Mouse (Mus musculus): ENCODE data around the gene Mocs1.
"Not testable (repeated sequence)": the region's sequence is repeated elsewhere in the genome, so short reads cannot be mapped to it uniquely, and the experiment has no call there.

Gene Mocs1

GRCm38 (mm10) chr17:49440331-49441130 lies 12.4 kb downstream of the Mocs1 start:
- Histone ChIP-seq H3K36me3 (ENCODE audit: control insufficient read depth, insufficient read depth, low read length, poor library complexity, severe bottlenecking) (peaks cover 8% of the 10 kb centered on the region), H3K27me3 (ENCODE audit: control insufficient read depth, insufficient read depth, low read length, poor library complexity, severe bottlenecking) (no peaks in the 10 kb centered on the region)
- no peak for DNase-seq (ENCODE audit: low read depth, low spot score)

- H3K36me3 ChIP-seq (ENCODE audit: control insufficient read depth, insufficient read depth, low read length, poor library complexity, severe bottlenecking); DNase-seq (ENCODE audit: low read depth, low spot score); H3K27me3 ChIP-seq (ENCODE audit: control insufficient read depth, insufficient read depth, low read length, poor library complexity, severe bottlenecking): not testable (repeated sequence)
Measured at GRCm38 (mm10) chr17:49442841-49443240, 14.7 kb downstream of the Mocs1 start.

GRCm38 (mm10) chr17:49448570-49449229 lies 20.5 kb downstream of the Mocs1 start:
- no peaks in the 10 kb centered on the region; the same call in 1 of the 2 replicates for H3K36me3 ChIP-seq (ENCODE audit: control insufficient read depth, insufficient read depth, low read length, poor library complexity, severe bottlenecking)

GRCm38 (mm10) chr17:49449230-49449608 lies 21.1 kb downstream of the Mocs1 start:
- DNase-seq (ENCODE audit: low read depth, low spot score) = no peak
- Histone ChIP-seq H3K36me3 (ENCODE audit: control insufficient read depth, insufficient read depth, low read length, poor library complexity, severe bottlenecking) (no peaks in the 10 kb centered on the region; the same call in 1 of the 2 replicates), H3K27me3 (ENCODE audit: control insufficient read depth, insufficient read depth, low read length, poor library complexity, severe bottlenecking) (no peaks in the 10 kb centered on the region)

More at GRCm38 (mm10) chr17:49448570-49449229, 20.5 kb downstream of the Mocs1 start:
- DNase-seq (ENCODE audit: low read depth, low spot score) = no peak
- no peaks in the 10 kb centered on the region for H3K27me3 ChIP-seq (ENCODE audit: control insufficient read depth, insufficient read depth, low read length, poor library complexity, severe bottlenecking)

- no peak for DNase-seq (ENCODE audit: low read depth, low spot score)
- no peaks in the 10 kb centered on the region for H3K27me3 ChIP-seq (ENCODE audit: control insufficient read depth, insufficient read depth, low read length, poor library complexity, severe bottlenecking)
- H3K36me3 ChIP-seq (ENCODE audit: control insufficient read depth, insufficient read depth, low read length, poor library complexity, severe bottlenecking) = peaks cover 2% of the 10 kb centered on the region
Measured at GRCm38 (mm10) chr17:49450922-49451321, 22.8 kb downstream of the Mocs1 start.

- no peaks in the 10 kb centered on the region for H3K27me3 ChIP-seq (ENCODE audit: control insufficient read depth, insufficient read depth, low read length, poor library complexity, severe bottlenecking)
- DNase-seq (ENCODE audit: low read depth, low spot score) = no peak
- peaks cover 2% of the 10 kb centered on the region for H3K36me3 ChIP-seq (ENCODE audit: control insufficient read depth, insufficient read depth, low read length, poor library complexity, severe bottlenecking)
Measured at GRCm38 (mm10) chr17:49456334-49456733, 28.2 kb downstream of the Mocs1 start.

- H3K36me3 ChIP-seq (ENCODE audit: control insufficient read depth, insufficient read depth, low read length, poor library complexity, severe bottlenecking) = peaks cover 2% of the 10 kb centered on the region
- no peak for DNase-seq (ENCODE audit: low read depth, low spot score)
- H3K27me3 ChIP-seq (ENCODE audit: control insufficient read depth, insufficient read depth, low read length, poor library complexity, severe bottlenecking) = no peaks in the 10 kb centered on the region
Measured at GRCm38 (mm10) chr17:49457833-49458232, 29.7 kb downstream of the Mocs1 start.

GRCm38 (mm10) chr17:49458386-49458785 lies 30.2 kb downstream of the Mocs1 start:
- no peak for DNase-seq (ENCODE audit: low read depth, low spot score)
- Histone ChIP-seq H3K36me3 (ENCODE audit: control insufficient read depth, insufficient read depth, low read length, poor library complexity, severe bottlenecking) (peaks cover 2% of the 10 kb centered on the region), H3K27me3 (ENCODE audit: control insufficient read depth, insufficient read depth, low read length, poor library complexity, severe bottlenecking) (no peaks in the 10 kb centered on the region)

- Histone ChIP-seq H3K27me3 (ENCODE audit: control insufficient read depth, insufficient read depth, low read length, poor library complexity, severe bottlenecking) (no peaks in the 10 kb centered on the region), H3K36me3 (ENCODE audit: control insufficient read depth, insufficient read depth, low read length, poor library complexity, severe bottlenecking) (no peaks in the 10 kb centered on the region)
- no peak for DNase-seq (ENCODE audit: low read depth, low spot score)
Measured at GRCm38 (mm10) chr17:49464884-49465283, 36.7 kb downstream of the Mocs1 start.

- no peaks in the 10 kb centered on the region for H3K27me3 ChIP-seq (ENCODE audit: control insufficient read depth, insufficient read depth, low read length, poor library complexity, severe bottlenecking)
- H3K36me3 ChIP-seq (ENCODE audit: control insufficient read depth, insufficient read depth, low read length, poor library complexity, severe bottlenecking) = no peaks in the 10 kb centered on the region
- peak; percentile 29 for DNase-seq (ENCODE audit: low read depth, low spot score)
Measured at GRCm38 (mm10) chr17:49468223-49468622, 40.1 kb downstream of the Mocs1 start.

- Histone ChIP-seq H3K36me3 (ENCODE audit: control insufficient read depth, insufficient read depth, low read length, poor library complexity, severe bottlenecking) (no peaks in the 10 kb centered on the region), H3K27me3 (ENCODE audit: control insufficient read depth, insufficient read depth, low read length, poor library complexity, severe bottlenecking) (no peaks in the 10 kb centered on the region; the same call in 1 of the 2 replicates)
- DNase-seq (ENCODE audit: low read depth, low spot score) = no peak
Measured at GRCm38 (mm10) chr17:49472626-49473025, 44.5 kb downstream of the Mocs1 start.

GRCm38 (mm10) chr17:49474051-49474450 lies 45.9 kb downstream of the Mocs1 start:
- no peaks in the 10 kb centered on the region; the same call in 1 of the 2 replicates for H3K27me3 ChIP-seq (ENCODE audit: control insufficient read depth, insufficient read depth, low read length, poor library complexity, severe bottlenecking)
- DNase-seq (ENCODE audit: low read depth, low spot score) = no peak
- no peaks in the 10 kb centered on the region for H3K36me3 ChIP-seq (ENCODE audit: control insufficient read depth, insufficient read depth, low read length, poor library complexity, severe bottlenecking)

- no peak for DNase-seq (ENCODE audit: low read depth, low spot score)
- no peaks in the 10 kb centered on the region; the same call in 1 of the 2 replicates for H3K27me3 ChIP-seq (ENCODE audit: control insufficient read depth, insufficient read depth, low read length, poor library complexity, severe bottlenecking)
- H3K36me3 ChIP-seq (ENCODE audit: control insufficient read depth, insufficient read depth, low read length, poor library complexity, severe bottlenecking) = no peaks in the 10 kb centered on the region
Measured at GRCm38 (mm10) chr17:49475174-49475573, 47.0 kb downstream of the Mocs1 start.

GRCm38 (mm10) chr17:49477370-49477769 lies 49.2 kb downstream of the Mocs1 start:
- DNase-seq (ENCODE audit: low read depth, low spot score) = no peak
- Histone ChIP-seq H3K36me3 (ENCODE audit: control insufficient read depth, insufficient read depth, low read length, poor library complexity, severe bottlenecking) (no peaks in the 10 kb centered on the region), H3K27me3 (ENCODE audit: control insufficient read depth, insufficient read depth, low read length, poor library complexity, severe bottlenecking) (no peaks in the 10 kb centered on the region; the same call in 1 of the 2 replicates)

- H3K36me3 ChIP-seq (ENCODE audit: control insufficient read depth, insufficient read depth, low read length, poor library complexity, severe bottlenecking) = no peaks in the 10 kb centered on the region
- no peak for DNase-seq (ENCODE audit: low read depth, low spot score)
Measured at GRCm38 (mm10) chr17:49481876-49482275, 53.7 kb downstream of the Mocs1 start.

More at GRCm38 (mm10) chr17:49481876-49482275, 53.7 kb downstream of the Mocs1 start:
- H3K27me3 ChIP-seq (ENCODE audit: control insufficient read depth, insufficient read depth, low read length, poor library complexity, severe bottlenecking) = no peaks in the 10 kb centered on the region; the same call in 1 of the 2 replicates

Measured in splenic B cell, adult 2 months (primary cell).